Mouse (Mus musculus) MN1 (cell line): ENCODE measurements at regions not wholly inside any gene's neighbourhood (a gene's known extent, or its start where the extent isn't known, plus 50 kb on each side); places are given as distances from the start of the nearest gene placed in this dataset.

Experiments used
- DNase-seq: peaks from one replicate; pipeline ENCODE4 v3.0.0-alpha.2; 2016; ENCODE audit warnings: low spot score

DNA sequence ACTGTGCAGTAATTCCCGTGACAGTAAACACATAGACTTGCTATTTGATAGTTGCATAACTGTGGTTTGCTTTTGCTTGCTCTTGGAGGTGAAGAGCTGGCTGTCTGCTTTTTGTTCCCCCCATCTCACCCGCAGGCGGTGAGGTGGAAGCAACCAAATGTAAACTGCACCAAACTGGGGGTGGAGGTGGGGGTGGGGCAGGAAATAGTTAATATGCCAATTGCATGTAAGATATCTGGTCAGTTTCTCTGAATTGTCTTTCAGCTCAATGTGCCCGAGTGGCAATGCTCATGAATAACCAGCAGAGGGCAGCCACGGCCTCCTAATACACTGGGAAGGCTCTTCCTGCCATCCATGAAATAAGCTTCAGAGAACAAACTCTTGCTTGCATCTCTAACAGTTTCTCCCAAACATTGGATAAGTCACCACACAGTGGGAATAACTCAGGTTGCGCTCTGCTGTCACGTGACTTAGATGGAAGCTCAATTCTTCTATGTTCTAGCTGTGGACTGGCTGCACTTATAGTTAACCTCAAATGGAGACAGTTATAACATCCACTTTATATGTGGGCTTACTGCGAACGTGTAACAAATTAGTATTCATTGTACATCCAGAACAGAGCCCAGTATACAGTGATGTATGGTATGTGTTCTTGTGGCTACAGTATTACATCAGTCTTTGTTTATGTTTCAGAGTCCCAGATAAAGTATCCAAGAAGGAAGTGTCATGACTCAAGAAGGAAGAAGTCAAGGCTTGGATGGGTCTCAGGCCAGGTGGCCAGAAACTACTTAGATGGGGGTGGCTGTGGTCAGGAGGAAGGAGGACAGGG lies 62.0 kb upstream of the Egflam start:
- DNase-seq = peak; percentile 61

DNA sequence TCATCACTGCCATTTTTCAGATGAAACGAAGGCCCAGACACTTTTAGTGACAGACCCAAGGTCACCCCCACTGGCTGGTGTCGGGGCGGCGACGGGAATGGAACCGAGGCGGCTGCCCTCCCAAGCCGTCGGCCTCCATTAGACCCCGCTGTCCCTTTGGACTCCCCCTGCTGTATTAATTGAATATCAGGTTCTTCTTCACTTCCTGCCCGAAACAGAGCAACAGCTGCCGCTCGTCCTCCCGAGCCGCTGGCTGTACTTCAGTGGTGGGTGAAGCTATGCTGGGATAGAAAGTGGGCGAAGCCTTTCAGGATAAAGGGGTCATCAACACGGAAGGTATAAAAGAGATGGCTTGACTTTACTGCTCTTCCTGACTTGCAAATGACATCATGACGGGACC lies 64.4 kb upstream of the Egflam start:
- DNase-seq = no peak

DNA sequence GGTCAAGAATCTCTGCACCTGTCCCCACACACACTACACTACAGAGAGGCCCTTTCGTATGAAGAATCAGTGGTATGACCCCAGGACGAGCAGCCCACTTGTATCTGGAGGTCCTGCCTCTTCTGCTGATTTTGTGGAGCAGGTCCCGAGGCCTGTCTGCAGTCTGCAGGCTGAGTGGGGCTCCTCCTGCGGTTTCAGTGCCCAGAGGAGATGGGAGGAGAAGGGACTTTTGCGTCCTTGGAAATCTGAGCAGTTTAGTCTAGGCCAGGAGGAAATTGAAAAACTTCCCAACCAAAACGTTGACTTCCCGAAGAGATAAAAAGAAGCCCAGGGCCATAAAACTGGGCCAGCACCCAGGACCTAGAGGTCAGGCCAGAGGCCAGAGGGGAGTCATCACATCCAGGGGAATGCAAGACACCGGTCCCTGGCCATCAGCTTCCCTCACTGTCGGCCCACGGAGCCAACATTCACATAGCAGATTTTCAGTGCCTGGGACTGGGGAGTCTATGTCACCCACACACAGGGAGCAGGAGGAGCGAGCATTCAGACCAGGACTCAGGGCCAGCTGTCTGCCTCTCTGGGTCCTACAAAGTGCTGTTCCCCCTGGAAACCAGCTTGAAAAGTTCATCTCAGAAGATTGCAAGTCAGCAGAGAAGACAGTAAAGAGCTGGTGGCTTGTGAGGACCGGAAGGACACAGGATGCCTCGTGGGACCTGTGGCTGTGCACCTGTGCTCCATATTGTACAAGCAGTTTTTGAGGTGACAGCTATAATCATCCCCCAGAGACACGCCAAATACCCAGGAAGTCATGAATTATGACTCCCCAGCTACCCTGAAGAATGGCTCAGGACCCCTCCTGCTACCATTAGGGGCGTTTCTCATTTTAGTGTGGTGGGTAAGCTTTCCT lies 65.5 kb upstream of the Egflam start:
- no peak for DNase-seq

DNA sequence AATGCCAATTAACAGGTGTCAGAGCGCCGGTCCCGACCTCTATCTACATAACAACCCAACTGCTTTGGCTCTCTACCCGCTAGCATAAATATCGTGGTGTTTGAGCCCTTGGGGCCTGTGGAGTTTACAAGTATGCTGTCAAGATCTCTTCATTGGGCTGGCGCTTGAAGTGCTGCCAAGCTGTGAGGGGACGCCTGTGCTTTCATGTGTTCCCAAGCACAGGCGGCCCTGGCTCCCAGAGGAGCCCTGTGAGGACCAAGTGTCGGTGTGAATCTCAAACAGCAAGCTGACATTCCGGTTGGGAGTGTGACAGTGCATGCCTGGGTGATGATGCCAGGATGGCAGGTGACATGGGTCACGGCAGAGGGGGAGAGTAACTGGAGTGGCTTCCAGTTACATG lies 82.0 kb upstream of the Egflam start:
- DNase-seq = no peak

DNA sequence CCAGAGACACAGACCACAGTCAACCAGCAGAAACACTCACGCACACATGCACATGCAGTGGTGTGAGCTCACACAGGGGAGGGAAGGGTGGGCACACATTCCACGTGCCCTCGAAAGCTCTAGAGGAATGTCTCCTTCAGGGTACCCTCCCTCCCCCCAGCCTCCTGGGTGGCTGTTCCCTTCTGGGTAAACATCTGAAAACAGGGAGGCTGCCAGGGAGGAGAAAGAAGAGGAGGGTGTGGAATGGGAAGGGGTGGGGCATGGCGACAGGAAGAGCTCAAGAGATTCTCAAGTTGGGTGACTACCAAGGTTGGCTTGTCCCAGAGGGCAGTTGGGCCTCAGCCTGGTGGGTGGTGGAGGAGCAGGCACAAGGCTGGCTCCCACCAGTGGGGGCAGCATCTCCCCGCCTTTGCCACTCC lies 82.6 kb upstream of the Egflam start:
- no peak for DNase-seq

DNA sequence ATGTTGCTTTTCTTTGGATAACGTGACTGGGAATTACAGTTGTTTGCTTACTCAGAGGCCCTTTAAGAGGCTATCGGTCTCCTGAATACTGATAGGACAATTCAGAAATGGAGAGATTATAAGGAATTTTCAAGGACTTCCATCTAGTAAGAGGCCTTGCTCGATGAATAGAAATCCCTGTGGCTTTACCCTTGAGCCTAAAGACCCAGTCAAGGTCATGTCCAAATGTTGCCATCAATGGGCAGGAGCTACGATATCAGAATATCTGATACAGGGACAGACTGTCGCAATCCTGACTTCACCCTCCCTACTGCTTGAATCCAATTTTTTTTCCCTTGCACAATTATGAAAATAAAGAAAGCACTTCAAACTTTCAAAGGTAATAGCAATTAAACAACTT lies 85.5 kb upstream of the Egflam start:
- no peak for DNase-seq

DNA sequence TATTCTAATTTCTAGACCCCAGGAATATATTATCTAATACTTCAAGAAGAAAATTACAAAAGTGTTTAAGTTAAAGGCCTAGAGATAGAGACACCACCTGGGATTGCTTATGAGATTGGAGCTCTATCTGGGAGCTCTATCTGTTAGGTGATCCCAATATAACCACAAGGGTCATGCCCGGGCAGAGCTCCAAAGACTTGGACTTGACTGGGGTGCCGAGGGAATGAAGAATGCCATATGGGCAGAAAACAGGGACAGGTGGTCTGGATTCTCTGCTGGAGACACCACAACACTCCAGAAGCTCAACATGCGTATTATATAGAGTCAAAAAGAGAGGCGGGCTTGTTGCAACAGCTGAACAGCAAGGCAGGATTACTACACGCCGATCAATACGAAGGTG lies 92.9 kb upstream of the Egflam start:
- DNase-seq = no peak

DNA sequence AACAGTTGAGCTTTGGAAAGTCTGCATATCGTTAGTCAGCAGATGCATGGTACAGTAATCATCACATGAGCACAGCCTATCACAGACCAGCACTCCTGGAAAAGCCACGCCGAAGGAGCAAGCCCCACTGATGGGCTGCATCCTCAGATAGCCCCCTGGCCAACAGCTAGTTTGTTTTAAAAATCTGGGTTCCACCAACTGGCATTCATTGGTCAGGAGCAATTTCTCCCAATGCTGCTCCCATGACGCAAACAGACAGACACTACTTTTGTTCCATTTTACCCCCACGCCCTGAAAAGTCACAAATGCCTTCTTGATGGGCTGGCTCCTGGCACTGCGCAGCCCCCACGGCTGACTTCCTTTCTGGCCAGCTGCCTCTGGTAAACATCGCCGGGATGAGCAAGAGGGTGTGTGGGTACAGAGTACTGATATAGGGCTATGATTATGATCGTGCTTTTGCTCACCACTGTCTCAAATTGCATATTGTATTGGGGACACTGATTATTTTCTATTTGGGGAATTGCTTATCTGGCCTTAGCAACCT lies 95.0 kb upstream of the Egflam start:
- DNase-seq = no peak

DNA sequence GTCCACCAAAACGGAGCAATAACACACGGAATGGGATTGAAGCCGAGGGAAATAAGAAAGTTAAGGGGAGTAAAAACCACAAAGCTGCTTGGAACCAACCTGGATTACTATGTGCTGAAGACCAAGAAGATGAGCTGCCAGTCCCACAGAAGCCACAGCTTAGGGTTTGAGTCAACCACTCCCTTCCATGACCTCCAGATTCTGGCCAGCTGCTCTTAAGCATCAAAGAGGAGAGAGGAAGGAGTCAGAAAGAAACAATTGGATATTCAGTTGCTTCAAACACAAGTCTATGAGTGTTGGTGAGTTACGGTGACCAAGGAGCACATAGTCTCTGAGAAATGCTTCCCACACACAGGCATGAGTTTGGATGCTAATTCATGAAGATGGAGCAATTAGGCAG lies 99.7 kb upstream of the Egflam start:
- DNase-seq = no peak

DNA sequence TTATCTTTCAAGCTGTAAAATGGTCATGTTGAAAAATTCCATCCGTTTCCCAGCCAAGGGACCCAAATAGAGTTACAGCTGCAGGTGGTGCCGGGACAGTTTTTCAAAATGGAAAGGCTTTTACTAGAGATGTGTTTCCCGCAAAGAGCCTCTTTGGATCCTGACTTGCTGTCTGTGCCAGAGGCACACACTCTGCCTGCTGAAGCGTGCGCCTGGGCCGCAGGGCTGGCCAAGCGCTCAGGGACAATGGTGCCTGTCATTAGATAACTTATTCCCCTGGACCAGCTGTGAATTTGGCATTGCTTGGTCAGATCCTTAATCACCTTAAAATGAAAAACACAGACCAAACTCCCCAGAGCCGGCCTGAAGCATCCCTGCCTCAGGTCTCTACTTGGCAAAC lies 110.3 kb upstream of the Egflam start:
- no peak for DNase-seq

DNA sequence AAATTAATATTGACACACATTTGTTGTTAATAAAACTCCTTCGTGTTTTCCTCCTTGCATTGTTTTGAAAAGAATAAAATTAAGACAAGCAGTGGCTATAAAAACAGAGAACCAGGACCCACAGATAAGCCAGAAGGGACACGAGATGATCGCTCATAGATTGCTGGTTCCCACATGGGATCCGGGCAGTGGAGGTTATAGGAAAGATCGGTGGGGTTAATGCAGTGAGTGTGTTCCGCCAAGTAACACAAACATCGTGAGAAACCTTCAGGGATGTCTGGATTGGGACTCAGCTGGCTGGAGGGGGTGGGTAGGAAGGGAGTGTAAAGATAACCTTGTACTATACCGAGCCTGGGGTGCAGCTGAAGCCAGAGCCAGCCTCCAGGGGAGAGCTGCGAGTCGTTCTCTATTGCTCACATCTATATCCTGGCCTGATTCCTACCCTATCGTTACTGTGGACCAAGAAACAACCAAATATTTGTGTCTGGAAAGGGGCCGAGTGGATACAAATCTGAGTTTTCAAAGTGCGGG lies 116.6 kb upstream of the Egflam start:
- no peak for DNase-seq

DNA sequence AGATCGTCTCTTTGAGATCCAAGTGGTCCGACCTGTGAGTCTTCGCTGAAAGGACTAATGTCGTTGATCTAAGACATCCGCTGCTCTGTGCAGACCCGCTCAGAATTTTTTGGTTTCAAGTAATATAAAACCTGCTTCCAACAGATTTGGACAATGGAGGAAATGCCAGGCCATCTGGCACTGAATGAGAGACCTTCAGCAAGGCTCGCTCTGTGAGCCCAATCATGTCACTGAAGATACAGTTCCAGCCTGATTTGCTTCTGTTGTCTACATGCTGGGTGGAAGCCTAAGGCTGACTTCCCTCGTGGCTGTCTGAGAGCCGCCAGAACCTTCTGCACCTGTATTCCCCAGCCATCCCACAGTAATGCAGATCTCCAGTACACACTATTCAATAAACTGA lies 123.4 kb upstream of the Egflam start:
- no peak for DNase-seq

DNA sequence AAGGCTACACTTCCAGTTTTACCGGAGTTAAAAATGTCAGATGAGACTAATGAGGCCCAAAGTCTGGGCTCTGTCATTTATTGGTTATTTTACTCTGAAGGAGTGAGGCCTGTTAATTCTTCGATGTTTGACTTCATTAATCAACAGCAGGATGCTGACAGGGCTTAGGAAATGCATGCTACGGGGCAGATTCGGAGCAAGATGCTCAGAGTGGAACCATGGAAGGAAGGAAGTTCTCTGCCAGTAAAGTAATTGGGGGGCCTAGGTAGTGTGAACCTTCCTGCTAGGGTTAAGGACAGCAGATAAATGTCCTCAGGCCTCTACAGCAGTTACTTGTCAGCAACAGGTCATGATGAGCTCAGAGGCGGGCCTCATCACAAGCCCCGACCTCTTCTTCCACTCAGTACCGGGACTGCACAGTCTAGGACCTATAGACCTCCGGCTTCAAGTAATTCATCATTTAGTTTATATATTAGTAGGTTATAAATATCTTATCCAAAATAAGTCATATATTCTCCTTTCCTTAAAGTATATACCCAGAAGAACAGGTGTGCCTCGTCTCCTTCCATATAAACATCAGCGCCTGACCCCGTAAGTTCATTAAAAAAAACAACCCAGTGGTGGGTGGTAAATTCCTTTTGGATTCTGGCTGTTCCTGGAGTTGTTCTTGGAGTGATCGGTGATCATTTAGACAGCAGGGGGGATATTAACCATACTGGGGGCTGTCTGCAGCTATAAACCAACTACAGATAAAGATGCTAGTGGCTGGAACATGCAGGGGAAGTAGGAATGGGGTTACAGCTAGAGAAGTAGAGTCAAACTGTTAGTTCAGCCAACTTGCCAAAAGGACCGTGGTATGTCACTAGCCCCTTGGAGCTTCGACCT lies 124.9 kb upstream of the Egflam start:
- DNase-seq = no peak

DNA sequence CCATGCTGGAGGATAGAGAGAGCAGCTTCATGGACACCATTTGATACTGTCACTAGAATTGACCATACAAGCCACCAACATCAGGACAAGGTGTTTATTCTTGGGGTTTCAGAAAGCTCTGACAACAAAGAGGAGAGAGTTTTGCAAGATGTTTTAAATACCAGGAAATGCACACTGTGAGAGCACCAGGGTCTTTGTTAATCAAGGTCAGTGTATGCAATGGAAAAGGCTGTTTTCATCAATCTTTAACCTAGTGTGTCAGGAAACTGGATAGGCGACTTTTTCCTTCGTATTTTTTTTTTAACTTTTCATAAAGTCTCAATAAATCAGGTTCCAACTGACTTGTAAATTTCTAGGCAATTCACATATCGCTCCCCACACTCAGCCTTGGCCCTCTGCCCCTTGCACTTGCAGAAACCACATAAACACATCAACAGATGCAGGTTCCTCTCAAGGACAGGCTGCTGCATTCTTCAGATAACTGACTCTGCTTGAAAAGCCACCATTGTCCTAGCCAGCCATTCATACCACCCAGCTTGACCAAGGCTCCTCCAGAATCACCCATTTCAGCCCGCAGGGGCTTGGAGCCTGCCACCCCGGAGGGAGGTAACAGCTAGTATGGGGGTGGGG lies 132.9 kb upstream of the Egflam start:
- no peak for DNase-seq

DNA sequence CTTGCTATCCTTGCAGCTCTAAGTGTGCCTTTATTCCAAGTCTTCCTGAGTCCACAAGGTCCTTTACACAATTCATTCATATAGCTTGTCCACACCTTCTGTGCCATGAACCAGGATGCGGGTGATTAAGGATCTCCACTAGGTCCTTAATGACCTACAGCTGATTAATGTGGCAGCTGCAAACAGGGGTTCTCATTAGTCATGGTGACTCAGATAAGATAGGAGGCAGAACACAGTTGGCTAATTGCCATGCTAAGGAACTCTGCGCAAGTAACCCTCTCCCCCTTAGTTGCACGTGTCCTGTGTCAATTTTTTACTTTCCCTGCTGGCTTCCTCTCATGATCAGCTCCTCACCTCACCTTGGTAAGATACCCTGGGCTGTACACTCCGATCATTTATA lies 139.7 kb upstream of the Egflam start:
- DNase-seq = no peak

DNA sequence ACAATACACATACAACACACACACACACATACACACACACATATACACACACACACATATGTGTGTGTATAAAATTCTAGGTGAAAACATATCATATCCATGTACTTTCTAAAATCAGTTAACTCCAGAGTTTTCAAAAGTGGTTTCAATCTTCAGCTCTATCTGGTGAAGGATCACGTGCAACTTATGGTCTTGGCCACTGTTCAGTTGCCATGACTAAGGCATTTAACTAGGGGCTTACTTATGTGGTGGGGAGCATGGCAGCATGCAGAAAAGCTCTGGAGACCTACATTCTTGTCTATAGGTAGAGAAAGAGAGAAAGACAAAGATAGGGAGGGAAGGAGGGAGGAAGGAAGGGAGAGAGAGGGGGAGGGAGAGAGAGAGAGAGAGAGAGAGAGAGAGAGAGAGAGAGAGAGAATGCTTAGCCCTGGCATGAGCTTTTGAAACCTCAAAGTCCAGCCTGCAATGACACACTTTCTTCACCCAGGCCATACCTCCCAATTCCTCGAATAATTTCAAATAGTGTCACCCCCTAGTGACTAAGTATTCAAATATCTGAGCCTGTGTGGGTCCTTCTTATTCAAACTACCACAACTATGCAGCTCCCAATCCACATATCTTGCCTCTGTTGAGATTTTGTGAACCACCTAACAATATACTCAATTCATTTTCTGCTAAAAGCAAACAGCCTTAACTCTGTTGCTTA lies 155.1 kb upstream of the Egflam start:
- DNase-seq = no peak

DNA sequence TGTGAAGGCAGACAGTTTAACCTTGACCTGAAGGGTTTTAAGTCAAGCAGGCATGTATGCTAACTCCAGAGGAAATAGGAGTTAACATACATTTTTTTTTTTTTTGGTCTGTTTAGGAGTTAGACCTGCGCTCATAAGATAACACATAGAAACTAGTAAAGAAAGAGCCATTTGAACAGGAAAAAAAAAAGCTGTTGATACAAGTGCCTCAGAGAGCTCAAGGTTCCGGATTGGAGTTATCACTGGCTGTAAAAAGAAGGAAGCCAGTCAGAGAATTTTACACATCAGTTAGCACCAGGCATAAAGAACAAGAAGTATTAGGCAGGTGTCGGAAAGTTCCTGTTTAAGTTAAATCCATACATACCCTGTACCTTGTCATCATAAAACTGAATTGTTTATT lies 156.2 kb upstream of the Egflam start:
- no peak for DNase-seq

DNA sequence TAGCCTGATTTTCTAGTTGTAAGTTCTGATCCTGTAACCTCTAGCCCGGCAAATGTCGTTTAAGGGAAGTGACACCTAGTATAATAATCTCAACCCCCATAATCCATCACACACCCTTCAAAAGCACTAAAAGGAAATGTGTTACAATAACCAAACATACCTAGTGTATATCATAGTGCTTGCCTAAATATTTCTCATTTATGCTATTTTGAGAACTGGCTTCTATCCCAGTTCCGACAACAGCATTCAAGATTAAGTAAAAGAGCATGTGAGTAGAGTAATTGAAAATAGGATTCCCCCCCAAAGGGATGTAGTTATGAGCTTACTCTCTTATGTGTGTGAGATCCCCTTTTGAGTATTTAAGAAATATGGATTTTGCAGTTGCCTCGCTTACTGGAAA lies 165.1 kb upstream of the Egflam start:
- no peak for DNase-seq

DNA sequence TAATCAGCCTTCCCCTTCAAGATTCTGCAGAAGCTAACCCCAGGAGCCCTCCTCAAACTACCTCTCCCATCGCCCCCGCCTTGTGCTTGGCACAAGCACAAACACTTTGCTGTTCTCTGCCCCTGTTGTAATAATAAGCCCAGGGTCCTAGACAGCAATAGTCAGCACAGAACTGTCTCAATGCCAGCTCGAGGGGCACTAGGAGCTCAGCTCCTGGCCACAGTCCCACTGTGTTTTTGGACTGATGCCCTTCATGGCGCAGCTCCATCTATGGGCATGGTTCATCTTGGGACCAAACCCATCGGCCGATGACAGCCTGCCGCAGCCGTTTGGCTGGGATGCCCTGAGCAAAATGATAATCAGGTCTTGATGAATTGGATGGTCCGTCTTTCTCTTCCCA lies 165.5 kb upstream of the Egflam start:
- no peak for DNase-seq

DNA sequence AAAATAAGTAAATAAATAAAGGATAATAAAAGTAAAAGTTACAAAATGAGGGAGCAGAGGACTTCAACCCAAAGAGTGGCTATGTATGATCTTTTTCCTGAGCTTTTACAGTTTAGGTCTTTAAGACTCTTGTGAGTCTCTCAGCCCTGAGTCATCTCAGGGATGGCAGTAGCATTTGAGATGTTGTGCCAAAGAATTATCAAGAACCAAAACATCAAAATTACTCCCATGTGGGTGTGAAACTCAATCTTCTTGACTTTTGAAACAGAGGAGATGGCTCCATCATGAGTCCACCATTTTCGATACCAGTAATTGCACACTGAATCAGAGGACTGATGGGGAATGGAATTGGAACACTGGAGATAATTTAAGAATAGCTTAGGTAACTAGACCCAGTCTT lies 174.0 kb upstream of the Egflam start:
- DNase-seq = no peak

DNA sequence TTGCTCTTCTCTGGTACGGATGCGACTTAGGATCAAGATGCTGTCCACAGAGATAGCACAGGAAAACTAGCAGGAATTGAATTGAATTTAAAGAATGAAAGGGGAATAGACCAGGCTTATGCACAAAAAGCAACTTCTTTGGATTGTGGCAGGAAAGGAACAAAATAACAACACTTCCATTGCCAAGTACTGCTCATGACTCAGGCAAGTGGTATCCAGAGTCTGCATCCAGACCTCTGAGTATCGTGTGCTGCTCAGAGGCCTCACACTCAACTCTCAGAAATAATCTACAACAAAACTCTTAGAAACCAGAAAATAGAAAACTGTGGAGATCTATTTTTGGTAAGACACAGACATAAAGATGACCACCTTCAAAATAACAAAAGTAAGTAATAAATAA lies 176.1 kb upstream of the Egflam start:
- no peak for DNase-seq
